Mouse (Mus musculus): ENCODE results near the gene Rpl24. TPM values are rescaled to one million over a fixed set of nuclear protein-coding genes. Genes with fewer than 3 reads are reported as not detected.
A peak's percentile ranks its signal among the peaks of the same experiment; 100 is the strongest.
"Not testable (repeated sequence)": the region's sequence is repeated elsewhere in the genome, so short reads cannot be mapped to it uniquely, and the experiment has no call there.

Gene Rpl24
- 100 to 1,000 TPM; 406 to 439 TPM for total RNA-seq (2021)
- long read RNA-seq, experiment 1, transcript Rpl24-201 (6 exons, 677 nt), result major isoform, 128 of 138 reads
- long read RNA-seq, experiment 1, transcript Rpl24-204 (5 exons, 639 nt), result minor isoform, 7 of 138 reads
- long read RNA-seq, experiment 1, partial matches to known transcripts, result 2 of 138 reads
- long read RNA-seq, experiment 1, other reads (novel, unspliced or antisense), result 1 of 138 reads
- long read RNA-seq, experiment 2, transcript Rpl24-204 (5 exons, 639 nt), result minor isoform, 6 of 144 reads
- long read RNA-seq, experiment 2, transcript Rpl24-201 (6 exons, 677 nt), result major isoform, 137 of 144 reads
- long read RNA-seq, experiment 2, partial matches to known transcripts, result 1 of 144 reads
- long read RNA-seq, experiment 2, other reads (novel, unspliced or antisense), result 0 of 144 reads

DNA sequence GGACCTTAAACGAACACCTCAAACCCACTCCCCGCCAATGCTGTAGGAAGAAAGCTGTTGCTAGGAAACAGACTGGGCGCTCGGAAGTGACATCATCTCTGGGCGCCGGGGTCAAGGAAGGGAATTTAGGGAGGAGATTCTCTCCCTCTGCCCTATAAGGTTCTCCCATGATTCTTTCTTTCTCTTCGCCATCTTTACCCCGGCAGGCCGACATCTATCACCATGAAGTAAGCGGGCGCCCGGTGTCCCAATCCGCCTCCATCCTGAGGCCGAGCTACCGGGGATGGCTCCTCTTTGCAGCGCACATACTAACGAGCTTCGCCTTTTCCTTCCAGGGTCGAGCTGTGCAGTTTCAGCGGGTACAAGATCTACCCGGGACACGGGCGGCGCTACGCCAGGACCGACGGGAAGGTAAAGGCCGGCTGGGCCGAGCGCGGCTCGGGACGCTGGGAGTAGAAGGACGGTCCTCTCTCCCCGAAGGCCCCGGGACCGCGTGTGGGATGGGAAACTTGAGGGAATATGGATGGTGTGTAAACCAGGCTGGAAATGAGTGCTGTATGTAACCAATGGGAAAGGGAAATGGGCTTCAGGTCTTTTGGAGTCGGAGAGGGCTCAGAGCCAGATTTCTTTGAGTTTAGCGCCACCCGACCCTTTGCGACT lies at the start of gene Rpl24:
TSS of gene Rpl24 (plus strand) at position 64 of the 660 bp plus-strand sequence.
- peak; percentile 97 to 99 for DNase-seq (ENCODE audit: low spot score in 2 of 2)

DNA sequence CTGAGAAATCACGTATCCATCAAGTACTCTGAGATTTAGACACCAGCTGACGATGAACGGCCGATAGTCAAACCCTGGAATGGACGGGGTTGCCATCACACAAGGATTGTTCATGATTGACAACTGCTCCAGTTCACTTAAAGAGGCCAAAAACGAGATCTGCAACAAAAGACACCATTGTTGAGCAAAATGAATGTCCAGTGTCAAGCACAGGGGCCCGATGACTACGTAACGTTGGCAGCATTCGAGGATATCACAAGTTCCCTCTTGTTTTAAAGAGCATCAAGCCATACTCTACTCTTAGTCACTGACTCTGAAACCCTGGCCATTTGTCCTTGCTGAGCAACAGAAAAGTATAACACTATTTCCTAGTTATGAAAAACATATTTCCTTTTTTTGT lies 44.0 kb upstream of the Rpl24 start:
- no peak for DNase-seq (ENCODE audit: low spot score in 2 of 2)

DNA sequence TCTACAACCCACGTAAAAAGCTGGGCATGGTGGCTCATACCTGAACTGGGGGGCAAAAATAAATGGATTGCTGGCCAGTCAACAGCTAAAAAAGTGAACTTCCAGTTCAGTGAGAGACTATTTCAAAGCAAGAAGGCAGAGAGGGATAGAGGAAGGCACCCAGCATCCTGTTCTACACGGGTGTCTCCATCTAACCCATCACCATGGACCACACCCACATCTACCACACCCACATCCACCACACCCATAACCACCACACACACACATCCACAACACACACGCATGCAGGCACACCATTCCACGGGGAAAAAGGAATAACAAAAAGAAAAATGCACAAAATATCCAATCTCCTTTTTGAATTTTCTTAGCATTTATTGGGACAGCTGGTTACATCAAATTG lies 42.1 kb upstream of the Rpl24 start:
- DNase-seq (ENCODE audit: low spot score in 2 of 2), result no peak

GRCm38 (mm10) chr16:55933681-55934343 lies 32.3 kb upstream of the Rpl24 start:
- DNase-seq (ENCODE audit: low spot score in 2 of 2), result peak; percentile 4 to 9

GRCm38 (mm10) chr16:55934453-55935037 lies 31.5 kb upstream of the Rpl24 start, which contains the start of gene Cep97:
Gene Cep97 (minus strand): TSS chr16:55934855.
- peak; percentile 88 to 93 for DNase-seq (ENCODE audit: low spot score in 2 of 2)

DNA sequence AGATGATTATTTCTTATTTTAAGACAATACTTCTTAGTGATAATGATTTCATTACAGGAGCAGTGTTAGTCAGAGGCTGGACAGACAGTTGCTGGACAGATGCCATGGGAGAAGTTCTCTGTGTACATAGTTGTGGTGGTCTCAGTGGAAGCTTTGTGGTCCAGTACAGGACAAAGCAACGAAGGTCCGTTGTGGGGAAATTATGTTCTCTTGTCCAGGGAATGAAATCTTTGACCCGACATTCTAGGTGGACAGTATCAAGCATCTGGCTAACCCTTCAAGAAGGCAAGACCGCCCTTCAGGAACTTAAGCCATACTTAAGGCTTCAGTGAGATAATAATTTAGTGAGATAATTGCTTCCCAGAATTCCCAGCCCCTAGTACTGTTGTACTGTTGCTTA lies 27.3 kb upstream of the Rpl24 start:
- no peak for DNase-seq (ENCODE audit: low spot score in 2 of 2)

- no peak for DNase-seq (ENCODE audit: low spot score in 2 of 2)
Observed at GRCm38 (mm10) chr16:55939703-55940102, 26.4 kb upstream of the Rpl24 start.

GRCm38 (mm10) chr16:55940781-55941180 lies 25.3 kb upstream of the Rpl24 start:
- DNase-seq (ENCODE audit: low spot score in 2 of 2), result no peak

DNA sequence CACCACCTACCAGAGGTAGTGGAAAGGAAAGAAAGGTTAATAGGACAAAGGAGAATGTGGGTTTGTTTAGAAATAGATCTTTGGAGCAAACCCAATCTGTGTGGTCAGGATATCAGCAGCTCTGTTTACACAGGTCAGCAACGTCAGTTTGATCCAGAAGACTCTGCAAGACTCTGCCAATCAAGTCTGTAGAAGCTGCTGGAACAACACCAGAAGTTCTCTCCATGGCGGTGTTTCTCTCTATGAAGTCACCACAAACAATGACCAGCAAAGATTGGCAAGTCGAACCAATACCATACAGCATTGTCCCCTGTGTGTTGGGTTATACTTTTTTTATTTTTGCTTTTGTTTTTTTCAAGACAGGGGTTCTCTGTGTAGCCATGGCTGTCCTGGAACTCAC lies 18.8 kb upstream of the Rpl24 start:
- no peak for DNase-seq (ENCODE audit: low spot score in 2 of 2)

DNA sequence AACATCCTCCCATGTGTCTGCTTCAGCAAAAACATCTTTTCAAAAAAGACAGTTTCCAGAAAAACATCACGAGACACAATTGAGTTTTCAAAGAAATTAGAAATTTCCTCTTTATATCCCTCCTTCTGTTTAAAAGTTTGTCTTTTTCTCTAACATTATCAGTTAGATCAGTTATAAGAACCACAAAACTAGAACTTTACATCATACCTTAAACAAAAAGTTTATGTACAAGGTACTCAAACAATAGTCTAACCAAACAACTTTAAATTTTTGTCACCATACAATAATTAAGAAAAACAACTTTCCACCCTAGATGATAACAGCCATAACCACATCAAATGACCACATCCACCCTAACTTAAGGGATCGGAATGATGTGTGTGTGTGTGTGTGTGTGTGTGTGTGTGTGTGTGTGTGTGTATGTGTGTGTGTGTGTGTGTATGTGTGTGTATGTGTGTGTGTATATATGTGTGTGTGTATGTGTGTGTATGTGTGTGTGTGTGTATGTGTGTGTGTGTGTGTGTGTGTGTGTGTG lies 18.1 kb upstream of the Rpl24 start:
- not testable (repeated sequence) for DNase-seq (ENCODE audit: low spot score in 2 of 2)

DNA sequence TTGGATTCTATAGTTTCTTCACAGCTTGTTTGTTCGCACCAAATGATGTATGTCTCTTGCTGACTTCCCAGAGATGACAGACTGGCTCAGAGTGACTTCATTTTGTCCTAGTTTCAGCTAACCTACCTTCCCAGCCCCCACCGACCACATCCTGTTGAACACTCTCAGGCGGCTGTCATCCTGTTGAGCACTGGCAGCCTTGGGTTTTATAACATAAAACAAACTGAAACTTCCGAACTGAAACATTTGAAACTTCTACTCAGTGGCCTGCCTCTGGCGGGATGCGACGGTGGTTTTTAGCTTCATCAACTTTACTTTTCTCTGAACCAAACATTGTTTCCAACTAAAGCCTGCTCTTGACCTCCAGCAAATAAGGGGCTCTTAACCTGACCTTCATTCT lies 17.1 kb upstream of the Rpl24 start:
- no peak for DNase-seq (ENCODE audit: low spot score in 2 of 2)

- DNase-seq (ENCODE audit: low spot score in 2 of 2), result no peak
Observed at GRCm38 (mm10) chr16:55950462-55950861, 15.6 kb upstream of the Rpl24 start.

- DNase-seq (ENCODE audit: low spot score in 2 of 2), result peak; percentile 72 to 91
Observed at GRCm38 (mm10) chr16:55950946-55951678, 15.0 kb upstream of the Rpl24 start.

DNA sequence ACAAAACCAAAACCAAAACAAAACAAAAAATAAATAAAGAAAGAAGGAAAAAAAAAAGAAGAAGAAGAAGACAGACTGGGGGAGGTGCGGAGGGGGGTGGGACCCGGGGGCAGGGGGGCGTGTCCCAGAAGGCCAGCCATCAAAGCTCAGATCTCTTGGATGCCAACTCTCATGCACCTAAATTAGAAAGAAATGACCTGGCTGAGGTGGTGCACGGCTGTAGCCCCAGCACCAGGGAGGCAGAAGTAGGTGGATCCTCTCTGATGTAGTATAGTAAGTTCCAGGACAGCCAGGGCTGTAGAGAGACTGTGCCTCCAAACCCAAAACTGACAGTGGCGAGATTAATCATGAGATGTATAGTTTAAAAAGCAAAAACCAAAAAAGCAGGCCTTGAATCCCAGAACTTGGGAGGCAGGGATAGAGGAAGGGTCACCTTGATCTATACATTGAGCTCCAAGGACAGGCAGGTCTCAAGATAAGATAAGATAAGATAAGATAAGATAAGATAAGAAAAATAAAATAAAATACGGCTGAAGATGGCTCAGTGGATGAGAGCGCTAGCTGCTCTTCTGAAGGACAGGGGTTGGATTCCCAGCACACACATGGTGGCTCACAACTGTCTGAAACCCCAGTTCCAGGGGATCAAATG lies 14.3 kb upstream of the Rpl24 start:
- no peak for DNase-seq (ENCODE audit: low spot score in 2 of 2)

GRCm38 (mm10) chr16:55952771-55953170 lies 13.3 kb upstream of the Rpl24 start:
- DNase-seq (ENCODE audit: low spot score in 2 of 2), result no peak

DNA sequence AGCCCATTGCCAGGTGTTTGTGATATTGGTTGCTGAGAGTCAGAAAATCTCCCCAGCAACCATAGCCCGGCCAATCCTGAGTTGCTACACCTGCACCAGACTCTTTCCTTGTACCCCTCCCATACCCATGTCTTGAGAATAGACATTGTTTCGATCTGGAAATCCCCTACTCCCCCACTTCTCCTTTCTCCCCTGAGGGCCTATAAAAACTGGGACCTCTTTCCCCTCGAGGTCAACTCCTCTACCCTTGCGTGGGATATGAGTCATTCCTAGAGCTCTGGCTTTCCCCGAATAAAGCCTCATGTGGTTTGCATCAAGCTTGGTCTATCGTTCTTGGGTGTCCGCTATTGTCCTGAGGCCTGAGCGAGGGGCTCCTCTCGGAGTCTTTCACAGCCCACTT lies 11.9 kb upstream of the Rpl24 start:
- DNase-seq (ENCODE audit: low spot score in 2 of 2), result not testable (repeated sequence)

- not testable (repeated sequence) for DNase-seq (ENCODE audit: low spot score in 2 of 2)
Observed at GRCm38 (mm10) chr16:55963068-55963467, 3.0 kb upstream of the Rpl24 start.

DNA sequence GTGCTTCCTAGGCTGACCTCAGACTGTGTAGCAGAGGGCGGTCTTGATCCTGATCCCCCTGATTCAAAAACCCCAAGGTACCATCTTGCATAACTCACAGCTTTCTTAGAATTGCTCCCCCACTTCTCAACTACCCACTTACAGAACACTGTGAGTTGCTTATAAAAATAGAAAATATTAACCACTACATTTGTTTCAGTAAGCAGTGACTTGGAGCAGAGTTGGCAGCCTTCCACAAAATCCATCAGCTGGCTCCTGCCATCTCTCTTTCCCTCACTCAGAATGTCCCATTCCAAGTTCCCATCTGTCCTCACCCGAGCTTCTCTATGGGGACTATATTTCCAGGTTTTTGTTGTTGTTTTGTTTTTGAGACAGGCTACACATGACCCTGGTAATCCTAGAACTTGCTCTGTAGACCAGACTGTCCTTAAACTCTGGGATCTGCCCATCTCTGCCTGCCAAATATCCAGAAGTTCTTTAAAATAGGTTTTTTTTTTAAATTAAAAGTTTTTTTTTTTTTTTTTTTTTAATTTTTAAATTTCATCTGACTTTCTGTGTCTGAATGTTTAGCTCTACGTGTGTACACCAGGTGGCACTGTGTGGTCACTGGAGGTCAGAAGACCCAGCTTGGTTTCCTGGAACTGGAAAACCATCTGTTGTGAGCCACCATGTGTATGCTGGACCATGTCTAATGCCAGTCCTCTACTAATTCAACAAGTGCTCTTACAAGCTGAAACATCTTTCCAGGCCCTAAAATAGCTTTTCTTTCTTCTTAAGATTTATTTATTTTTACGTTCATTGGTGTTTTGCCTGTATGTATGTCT lies 1.7 kb upstream of the Rpl24 start:
- DNase-seq (ENCODE audit: low spot score in 2 of 2), result peak; percentile 11 to 35

- no peak for DNase-seq (ENCODE audit: low spot score in 2 of 2)
Observed at GRCm38 (mm10) chr16:55967221-55967620, 1.1 kb downstream of the Rpl24 start.

Measured in left cerebral cortex, adult 18-20 months (tissue).